Mouse (Mus musculus): ENCODE measurements around the gene Arhgef10l.

GRCm38 (mm10) chr4:140576628-140577027 is 89.2 kb downstream of the Arhgef10l start:
- TF ChIP-seq POLR2A (IDR thresholded peaks at IDR 0.05; ENCODE audit: extremely low read depth, insufficient read depth, low read length), result no peak
- no peak for TF ChIP-seq CTCF (IDR thresholded peaks at IDR 0.05; ENCODE audit: low read depth, low read length)

Data from liver, adult 2 months (tissue).